Mouse (Mus musculus) testis, postnatal 10 days (tissue): Measurements from ENCODE around the gene Zfp784.
"Not testable (repeated sequence)": the region's sequence is repeated elsewhere in the genome, so short reads cannot be mapped to it uniquely, and the experiment has no call there.

Source experiments
- DNase-seq: peaks from one replicate; pipeline ENCODE4 v3.0.0; 2021; ENCODE audit warnings: low spot score

Gene Zfp784

DNA sequence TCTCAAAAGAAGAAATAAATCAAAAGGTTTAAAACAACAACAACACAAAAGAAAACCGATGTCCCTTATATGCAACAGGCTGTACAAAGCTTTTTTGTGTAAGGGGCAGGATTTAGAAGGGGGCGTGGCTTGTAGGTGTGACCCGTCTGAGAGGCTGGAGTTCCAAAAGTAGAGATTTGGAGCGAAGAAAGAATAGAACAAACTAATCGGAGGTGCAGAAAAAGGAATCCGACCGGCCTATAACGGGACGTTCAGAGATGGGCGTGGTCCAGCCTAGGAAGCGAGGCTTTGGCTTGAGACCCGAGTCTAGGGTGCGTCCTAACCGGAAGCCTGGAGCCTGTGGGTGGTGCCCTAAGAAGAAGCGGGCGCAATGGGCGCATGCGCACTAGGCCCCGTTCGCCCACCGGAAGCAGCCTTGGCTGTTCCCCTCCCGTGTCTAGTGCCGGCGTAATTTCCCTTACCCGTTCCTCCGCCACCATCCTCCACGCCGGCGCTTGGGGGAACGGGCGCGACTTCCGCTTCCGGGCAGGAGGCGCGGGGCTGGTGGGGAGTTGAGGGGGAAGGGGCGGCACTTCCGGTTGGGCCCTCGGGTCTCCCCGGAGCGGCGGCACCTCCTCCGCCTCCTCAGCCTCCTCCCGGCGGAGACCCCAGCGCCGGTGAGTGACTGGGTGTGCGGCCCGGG is 18.1 kb downstream of the Zfp784 start, which contains the start of the genes Zfp865 and Ccdc106:
Gene Zfp865 (plus strand): TSS at position 377 of the 682 bp plus-strand sequence.
Gene Ccdc106 (plus strand): TSS at position 554 of the 682 bp plus-strand sequence.
- peak; percentile 97 for DNase-seq

GRCm38 (mm10) chr7:5019576-5019975 is 18.7 kb downstream of the Zfp784 start:
- DNase-seq = not testable (repeated sequence)

DNA sequence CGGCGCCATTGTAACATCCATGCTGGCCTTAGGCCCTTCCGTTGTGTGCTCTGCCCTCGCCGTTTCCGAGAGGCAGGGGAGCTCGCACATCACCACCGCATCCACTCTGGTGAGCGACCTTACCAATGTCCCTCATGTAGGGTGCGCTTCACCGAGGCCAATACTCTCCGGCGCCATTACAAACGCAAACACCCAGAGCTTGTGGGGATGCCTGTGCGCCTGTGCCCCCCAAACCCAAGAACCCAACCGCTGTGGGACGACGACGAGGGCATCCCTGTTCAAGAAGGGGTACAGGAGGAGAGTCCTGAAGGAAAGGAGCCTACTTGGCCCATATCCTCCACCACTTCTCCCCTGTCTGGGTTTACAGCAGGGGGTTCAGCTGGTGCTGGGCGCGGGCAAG is 20.3 kb downstream of the Zfp784 start:
- DNase-seq = no peak

GRCm38 (mm10) chr7:5017352-5017751 is 20.9 kb downstream of the Zfp784 start:
- peak; percentile 79 for DNase-seq

DNA sequence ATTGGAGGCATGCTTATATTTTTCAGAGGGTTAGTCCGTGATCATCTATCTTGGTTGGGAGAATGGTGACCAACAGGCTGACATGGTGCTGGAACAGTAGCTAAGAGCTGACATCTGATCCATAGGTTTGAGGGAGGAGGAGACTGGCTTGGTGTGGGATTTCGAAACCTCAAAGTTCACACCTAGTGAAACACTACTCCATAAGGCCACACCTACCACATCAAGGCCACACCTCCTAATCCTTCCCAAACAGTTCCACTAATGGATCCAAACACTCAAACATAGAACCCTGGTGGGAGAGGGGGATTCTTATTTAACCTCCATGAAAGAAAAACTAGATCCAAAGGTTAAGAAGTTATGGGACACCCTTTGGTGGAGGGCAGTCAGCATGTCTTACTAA is 21.3 kb downstream of the Zfp784 start:
- no peak for DNase-seq

DNA sequence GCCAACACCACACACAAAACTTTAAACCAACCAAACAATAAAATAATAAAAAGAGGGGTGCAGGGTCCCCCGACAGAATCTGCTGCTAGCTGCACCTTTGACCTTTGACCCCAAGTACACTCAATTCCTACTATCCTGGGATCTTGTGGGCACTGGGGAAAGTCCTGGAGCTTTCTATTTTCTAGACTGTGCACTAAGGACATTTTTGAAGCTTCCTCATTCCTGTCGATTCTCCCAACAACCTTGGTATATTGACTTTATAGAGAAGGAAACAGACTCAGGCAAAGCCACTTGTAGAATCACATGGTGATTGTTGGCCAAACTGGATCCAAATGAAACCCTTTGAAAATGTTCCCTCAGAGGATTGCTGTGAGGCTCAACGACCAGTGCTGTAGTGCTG is 22.2 kb downstream of the Zfp784 start:
- DNase-seq = no peak

GRCm38 (mm10) chr7:5015118-5016001 is 22.9 kb downstream of the Zfp784 start, which contains the start of gene Gm44973:
Gene Gm44973 (plus strand): TSS chr7:5015496.
- peak; percentile 98 for DNase-seq

DNA sequence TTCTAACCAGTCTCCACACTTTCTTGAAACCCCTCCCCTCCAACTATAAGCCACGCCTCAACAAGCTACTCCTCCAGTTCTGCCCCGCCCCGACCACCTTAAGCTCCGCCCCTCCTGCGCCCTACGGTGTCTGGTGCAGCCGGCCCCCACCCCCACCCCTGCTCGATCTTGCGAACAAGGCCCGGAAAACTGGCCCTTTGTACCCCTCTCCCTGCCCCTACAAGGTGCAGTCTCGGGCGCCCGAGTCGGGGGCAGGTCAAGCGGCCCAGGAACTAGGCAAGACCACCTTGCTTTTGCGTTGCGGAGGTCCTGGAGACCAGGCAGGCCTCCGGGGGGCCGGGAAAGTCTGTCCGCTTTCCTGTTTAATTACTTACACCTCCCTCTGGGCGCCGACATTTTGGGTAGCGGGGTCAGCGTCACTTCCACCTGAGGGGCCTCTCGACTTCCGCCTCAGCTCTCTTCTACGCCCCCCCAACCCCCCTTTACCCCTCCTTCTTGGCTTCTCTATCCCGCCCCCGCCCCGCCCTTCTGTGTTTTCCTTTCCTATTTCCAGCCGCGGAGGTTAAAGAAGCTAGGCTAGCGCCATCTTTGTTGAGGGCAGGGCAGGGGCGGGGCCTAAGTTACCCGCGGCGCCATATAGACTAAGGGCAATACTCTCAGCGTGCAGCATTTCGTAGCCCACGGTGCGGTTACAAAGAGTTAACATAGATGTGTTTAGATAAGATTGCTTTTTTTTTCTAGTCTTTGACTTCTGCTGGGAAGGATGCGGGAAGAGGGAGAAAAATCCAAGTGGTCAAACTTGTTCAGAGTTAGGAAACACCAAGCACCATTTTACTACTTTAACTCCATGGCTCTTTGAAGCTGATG is 23.8 kb downstream of the Zfp784 start, which contains the start of the genes Zfp524 and Fiz1:
Gene Zfp524 (plus strand): TSS at position 165 of the 867 bp plus-strand sequence.
Gene Fiz1 (minus strand): TSS at position 447 of the 867 bp plus-strand sequence.
- peak; percentile 98 for DNase-seq

- DNase-seq = no peak
These were observed 25.3 kb downstream of the Zfp784 start for GRCm38 (mm10) chr7:5012681-5013513.

- no peak for DNase-seq
These were observed 30.0 kb downstream of the Zfp784 start for GRCm38 (mm10) chr7:5008229-5008628.

GRCm38 (mm10) chr7:5002876-5003275 is 35.4 kb downstream of the Zfp784 start:
- not testable (repeated sequence) for DNase-seq

GRCm38 (mm10) chr7:4999876-5000275 is 38.4 kb downstream of the Zfp784 start:
- DNase-seq = peak; percentile 49

GRCm38 (mm10) chr7:4996934-4997333 is 41.3 kb downstream of the Zfp784 start:
- DNase-seq = no peak

DNA sequence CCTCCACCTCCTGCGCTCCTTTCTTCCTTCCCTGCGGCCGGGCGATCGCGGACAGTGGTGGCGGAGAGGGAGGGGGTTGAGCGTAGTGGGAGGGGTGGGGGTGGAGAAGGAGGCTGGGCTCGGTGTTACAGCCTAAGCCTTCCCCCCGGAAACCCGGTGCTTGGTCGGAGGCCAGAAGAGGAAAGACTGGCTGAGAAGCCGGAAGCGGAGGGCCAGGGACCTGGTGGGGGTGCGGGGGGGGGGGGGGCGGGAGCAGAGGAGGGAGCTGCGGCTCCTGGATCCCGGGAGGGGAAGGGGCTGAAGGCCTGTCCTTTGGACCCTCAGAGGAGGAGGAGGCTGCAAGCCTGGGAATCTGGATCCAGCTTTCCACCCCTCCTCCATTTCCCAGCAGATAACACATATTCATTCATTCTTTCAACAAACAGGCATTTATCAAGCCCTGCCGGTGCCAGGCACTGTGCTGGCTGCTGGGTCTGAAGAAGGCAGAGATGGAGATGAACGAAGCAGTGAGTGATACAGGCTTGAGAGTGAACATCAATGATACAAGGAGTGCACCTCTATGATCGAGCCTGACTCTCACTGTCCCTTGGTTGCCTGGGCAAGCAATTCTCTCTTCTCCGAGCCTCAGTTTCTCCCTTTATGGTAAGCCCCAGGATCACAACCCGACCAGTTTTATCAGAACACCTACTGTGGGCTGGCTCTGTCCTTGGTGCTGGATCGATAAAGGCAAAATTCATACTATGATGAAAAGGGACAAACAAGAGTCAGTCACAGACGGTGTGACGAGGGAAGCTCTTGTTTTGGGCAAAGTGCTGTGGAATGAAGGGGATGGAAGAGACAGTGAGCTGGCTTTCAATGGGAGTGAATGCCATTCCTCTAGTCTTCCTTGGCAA is 42.0 kb downstream of the Zfp784 start, which contains the start of gene Zfp579:
Gene Zfp579 (minus strand): TSS at position 156 of the 893 bp plus-strand sequence.
- peak; percentile 97 for DNase-seq

DNA sequence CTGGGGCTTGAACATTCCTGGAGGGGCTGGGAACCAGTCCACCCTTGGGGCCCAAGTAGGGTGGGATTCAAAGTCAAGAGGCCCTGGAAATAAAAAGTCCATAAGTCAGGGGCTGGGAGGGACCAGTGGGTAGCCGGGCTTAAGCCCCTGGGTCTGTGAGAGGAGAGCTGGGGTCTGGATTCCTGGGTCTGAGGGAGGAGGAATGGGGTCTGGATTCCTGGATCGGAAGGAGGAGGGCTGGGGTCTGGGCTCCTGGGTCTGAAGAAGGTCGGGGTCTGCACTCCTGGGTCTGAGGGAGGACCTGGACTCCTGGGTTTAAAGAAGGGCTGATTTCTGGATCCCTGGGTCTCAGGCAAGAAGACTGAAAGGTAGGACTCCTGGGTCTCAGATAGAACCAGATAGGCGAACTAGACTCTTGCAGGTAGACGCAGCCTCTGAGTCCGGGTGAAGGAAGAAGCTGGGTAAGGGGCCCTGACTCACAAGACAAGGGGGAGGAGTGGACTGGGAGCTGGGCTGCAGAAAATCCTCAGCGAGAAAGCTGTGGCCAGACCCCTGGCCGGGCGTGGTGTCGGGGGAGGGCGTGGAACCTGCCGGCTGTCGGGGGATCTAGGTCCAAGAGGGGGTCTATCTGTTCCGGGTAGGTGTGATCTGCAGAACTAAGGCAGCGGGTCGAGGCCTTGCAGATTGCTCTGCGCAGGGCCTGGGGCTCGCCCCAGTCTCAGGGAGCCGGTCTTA is 42.8 kb downstream of the Zfp784 start:
- no peak for DNase-seq

DNA sequence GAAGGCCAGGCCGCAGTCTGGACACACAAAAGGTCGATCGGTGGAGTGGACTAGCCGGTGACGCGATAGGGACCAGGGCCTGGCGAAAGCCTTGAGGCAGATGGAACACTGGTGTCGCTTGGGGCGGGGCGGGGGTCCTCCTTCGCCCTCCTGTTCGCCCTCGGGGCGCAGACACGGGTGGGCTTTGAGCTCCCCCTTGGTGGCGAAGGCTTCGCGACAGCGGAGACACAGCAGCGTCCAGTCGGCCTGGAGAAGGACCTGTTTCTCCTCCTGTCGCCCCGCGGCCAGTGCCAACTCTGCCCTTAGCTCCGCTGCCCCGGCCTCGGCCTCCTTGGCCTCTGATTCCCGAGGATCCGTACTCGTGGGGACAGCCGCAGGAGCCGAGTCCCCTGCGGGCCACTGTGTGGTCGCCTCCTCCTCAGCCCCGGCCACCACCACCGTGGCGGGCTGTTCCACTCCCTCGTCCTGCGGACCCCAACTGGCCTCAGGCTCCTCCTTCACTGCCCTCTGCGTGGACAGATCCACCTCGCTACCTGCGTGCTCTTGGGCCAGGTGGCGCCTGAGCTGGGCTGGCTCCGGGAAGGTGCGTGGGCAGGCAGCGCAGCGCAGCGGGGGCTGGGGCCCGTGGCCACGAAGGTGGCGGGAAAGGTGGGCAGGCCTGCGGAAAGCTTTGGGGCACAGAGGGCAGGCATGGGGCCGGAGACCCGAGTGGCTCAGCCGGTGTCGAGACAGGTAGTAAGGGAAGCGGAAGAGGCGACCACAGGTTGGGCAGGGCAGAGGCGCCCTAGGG is 44.1 kb downstream of the Zfp784 start:
- no peak for DNase-seq

- DNase-seq = no peak
These were observed 44.8 kb downstream of the Zfp784 start for GRCm38 (mm10) chr7:4993347-4993998.

DNA sequence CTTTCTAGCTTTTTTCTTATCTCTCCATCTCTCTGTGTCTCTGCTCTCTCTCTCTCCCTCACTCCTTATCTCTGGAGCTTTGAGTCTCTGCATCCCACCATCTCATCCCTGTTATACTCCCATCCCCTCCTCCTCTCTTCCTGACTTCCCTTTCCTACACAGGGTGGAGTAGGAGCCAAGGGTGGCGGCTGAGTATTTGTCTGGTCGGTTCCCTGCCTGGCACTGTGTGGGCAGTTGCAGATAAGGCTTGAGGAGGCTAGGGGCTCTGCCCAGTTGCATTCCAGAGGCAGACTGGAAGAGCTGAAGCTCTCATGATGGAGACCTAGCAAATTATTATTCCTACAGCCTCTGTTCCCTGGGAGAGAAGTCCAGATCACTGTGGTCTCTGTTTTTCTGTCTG is 50.0 kb downstream of the Zfp784 start:
- DNase-seq = no peak
